Mouse (Mus musculus) liver, embryonic 14.5 days (tissue): ENCODE data around the gene Masp2. TPM values are rescaled to one million over a fixed set of nuclear protein-coding genes. Genes with fewer than 3 reads are reported as not detected.
A peak's percentile ranks its signal among the peaks of the same experiment; 100 is the strongest.

Source experiments
- ATAC-seq: fragments of 200-750 bp; cut with Nextera tagmentation; 2 replicates; pipeline ENCODE4 v1.8.0; 2017; ENCODE audit warnings: moderate number of reproducible peaks, mild to moderate bottlenecking, moderate library complexity; ENCODE audit not compliant: insufficient read depth
- DNase-seq, 3 experiments: peaks; one replicate each; pipeline ENCODE4 v3.0.0-alpha.2; 2012 to 2013; ENCODE audit warnings: low read depth in 3 of 3, low spot score in 3 of 3
- H3K27ac ChIP-seq: fragments of 300-500 bp; sonication (generic); 2 replicates; pipeline ENCODE4 v1.5.1; 2014; ENCODE audit warnings: moderate library complexity, mild to moderate bottlenecking, control low read depth, inconsistent platforms
- H3K27me3 ChIP-seq: fragments of 300-500 bp; sonication (generic); 2 replicates; pipeline ENCODE4 v1.6.1; 2014; ENCODE audit warnings: mild to moderate bottlenecking, low read length, moderate library complexity; ENCODE audit not compliant: control insufficient read depth, insufficient read depth
- H3K36me3 ChIP-seq: fragments of 300-500 bp; sonication (generic); replicated peaks from 2 replicates; pipeline ENCODE4 v1.6.1; 2014; ENCODE audit warnings: low read depth; ENCODE audit not compliant: control insufficient read depth, insufficient read depth
- H3K4me1 ChIP-seq, 2 experiments: fragments of 200-500 bp in 1 of 2; fragments of 300-500 bp in 1 of 2; sonication (generic) in 1 of 2; replicated peaks; 2 replicates each; pipeline ENCODE4 v1.6.1; 2012 to 2014; ENCODE audit warnings: antibody characterized with exemption in 1 of 2, inconsistent platforms in 1 of 2, low read length in 1 of 2; ENCODE audit not compliant: control insufficient read depth in 2 of 2, insufficient read depth in 2 of 2
- H3K4me2 ChIP-seq: fragments of 300-500 bp; sonication (generic); 2 replicates; pipeline ENCODE4 v1.6.1; 2014; ENCODE audit warnings: low read depth, mild to moderate bottlenecking, control low read depth, moderate library complexity
- H3K4me3 ChIP-seq, 2 experiments: fragments of 200-500 bp in 1 of 2; fragments of 300-500 bp in 1 of 2; sonication (generic) in 1 of 2; 2 replicates each; pipeline ENCODE4 v1.5.1; 2012 to 2014; ENCODE audit warnings: low read depth in 2 of 2, low read length in 2 of 2, mild to moderate bottlenecking in 2 of 2, control low read depth in 1 of 2, inconsistent platforms in 1 of 2, moderate library complexity in 1 of 2; ENCODE audit not compliant: insufficient read depth in 1 of 2
- H3K9ac ChIP-seq: fragments of 300-500 bp; sonication (generic); replicated peaks from 2 replicates; pipeline ENCODE4 v1.6.1; 2014; ENCODE audit warnings: mild to moderate bottlenecking, control low read depth, moderate library complexity
- H3K9me3 ChIP-seq: fragments of 300-500 bp; sonication (generic); 2 replicates; pipeline ENCODE4 v1.6.1; 2016; ENCODE audit warnings: low read length, mixed read lengths; ENCODE audit not compliant: control insufficient read depth
- CTCF ChIP-seq: IDR thresholded peaks from 2 replicates; pipeline ENCODE4 v1.5.1; 2016; ENCODE audit warnings: antibody characterized with exemption, low read depth, control low read depth
- EP300 ChIP-seq: IDR thresholded peaks from 2 replicates; pipeline ENCODE4 v1.6.1; 2016; ENCODE audit warnings: antibody characterized with exemption, low read depth
- WGBS: fragments of 180-500 bp; shearing (Covaris S2); extraction: QIAGEN DNeasy Blood & Tissue Kit; methylation state at CpG from one replicate; pipeline ENCODE4 v1.1.7; 2014; ENCODE audit not compliant: insufficient replicate concordance; 5-methylcytosine and 5-hydroxymethylcytosine counted together
- polyA plus RNA-seq, 2 experiments: library from polyadenylated mRNA; depleted of rRNA in 1 of 2; stranded (reverse) in 1 of 2; unstranded in 1 of 2; fragments of >200 nt; fragmentation: Nextera tagmentation in 1 of 2; extraction: Ambion mirVana in 1 of 2; gene quantifications; 2 replicates each; pipeline versions ENCODE4 v1.2.1 to v1.2.3; 2012 to 2014

Masp2 gene
- polyA plus RNA-seq, 2 experiments: 20.6 to 28.9 TPM

DNA sequence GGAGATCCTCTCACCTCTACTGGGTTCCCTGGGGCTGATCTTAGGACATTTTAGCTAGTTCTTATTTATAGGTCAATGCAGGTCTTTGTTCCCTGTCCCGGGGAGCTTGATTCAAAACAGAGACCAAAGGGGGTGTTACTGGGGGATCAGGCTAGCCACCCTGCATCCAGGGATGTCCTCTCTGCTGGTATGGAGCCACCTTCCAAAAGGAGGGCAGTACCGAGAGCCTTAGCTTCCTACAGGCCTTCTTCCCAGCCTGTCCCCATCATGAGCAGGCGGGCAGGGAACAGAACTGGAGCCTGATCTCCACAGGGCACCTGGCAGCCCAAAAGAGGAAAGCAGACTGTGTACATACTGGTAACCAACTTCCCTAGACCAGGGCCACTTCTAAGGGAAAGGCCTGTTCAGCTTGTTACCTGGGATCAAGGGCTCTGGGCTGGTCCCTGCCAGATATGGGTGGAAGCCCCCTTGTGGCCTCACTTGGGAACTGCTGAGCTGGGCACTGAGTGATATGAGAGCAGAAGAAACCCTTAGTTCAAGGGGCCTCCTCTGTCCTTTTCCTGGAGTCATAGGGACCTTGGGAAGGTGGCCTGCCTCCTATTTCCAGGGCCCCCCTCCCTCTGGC is 2.3 kb downstream of the Masp2 start:
- Histone ChIP-seq H3K4me1 (peaks cover 0 to 3% of the 10 kb centered on the region in 2 experiments; a peak in 1 of 4 replicates), H3K4me3 (no peak overlapping the region), H3K27ac (no peak overlapping the region), H3K9ac (no peak overlapping the region), H3K4me2 (no peak overlapping the region), H3K36me3 (no peaks in the 10 kb centered on the region), H3K9me3 (no peaks in the 10 kb centered on the region), H3K27me3 (no peaks in the 10 kb centered on the region)
- no peak for TF ChIP-seq EP300
- peak; percentile 87 for TF ChIP-seq CTCF
- DNase-seq (peak in 2 of 3 experiments; percentile 37 to 42), ATAC-seq (no peak)
- 77% methylated on average over 3 of the region's 3 CpGs for WGBS

DNA sequence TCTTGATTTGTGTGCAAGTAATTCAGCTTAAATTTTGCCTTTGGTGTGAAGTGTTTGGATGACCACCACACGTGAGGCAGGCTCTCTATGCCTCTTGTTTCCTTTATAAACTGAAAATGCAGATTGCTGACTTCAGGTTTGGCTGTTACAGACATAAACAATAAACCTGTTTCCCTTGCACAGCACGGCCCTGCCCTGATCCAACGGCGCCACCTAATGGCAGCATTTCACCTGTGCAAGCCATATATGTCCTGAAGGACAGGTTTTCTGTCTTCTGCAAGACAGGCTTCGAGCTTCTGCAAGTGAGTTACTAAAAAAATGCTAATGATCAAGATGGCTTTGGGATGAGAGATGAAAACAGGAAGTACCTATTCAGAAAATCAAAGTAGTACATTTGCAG is 5.4 kb downstream of the Masp2 start:
- no peak for TF ChIP-seq EP300
- TF ChIP-seq CTCF: peak; percentile 93
- 12% methylated on average over 5 of the region's 5 CpGs for WGBS
- DNase-seq (peak in 2 of 3 experiments; percentile 37 to 51), ATAC-seq (no peak)
- no peaks in the 10 kb centered on the region for H3K9me3 ChIP-seq
- no peak overlapping the region for H3K9ac ChIP-seq
- no peak overlapping the region for H3K4me2 ChIP-seq
- H3K27me3 ChIP-seq: no peaks in the 10 kb centered on the region
- H3K36me3 ChIP-seq: peaks cover 2% of the 10 kb centered on the region; the same call in 1 of the 2 replicates
- H3K4me3 ChIP-seq: no peak overlapping the region
- no peak overlapping the region for H3K27ac ChIP-seq
- no peaks in the 10 kb centered on the region; a peak in 1 of 4 replicates for H3K4me1 ChIP-seq

DNA sequence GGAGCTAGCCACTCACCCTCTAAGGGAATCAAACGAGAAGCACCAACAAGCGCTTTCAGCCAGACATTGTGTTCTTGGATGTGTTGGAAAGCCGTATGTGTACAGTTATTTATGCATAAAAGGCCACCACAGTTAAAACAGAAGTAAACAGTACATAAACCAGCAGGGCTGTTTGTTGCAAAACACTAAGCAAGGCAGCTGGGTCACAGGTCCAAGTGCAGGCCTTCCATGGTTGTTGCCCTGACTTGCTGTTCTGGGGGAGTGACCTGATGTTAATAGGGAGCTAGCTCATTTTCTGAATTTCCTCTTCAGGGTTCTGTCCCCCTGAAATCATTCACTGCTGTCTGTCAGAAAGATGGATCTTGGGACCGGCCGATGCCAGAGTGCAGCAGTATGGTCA is 7.5 kb downstream of the Masp2 start:
- Histone ChIP-seq H3K9me3 (no peaks in the 10 kb centered on the region), H3K27me3 (no peaks in the 10 kb centered on the region), H3K36me3 (peaks cover 17% of the 10 kb centered on the region), H3K4me3 (no peak overlapping the region), H3K4me2 (no peak overlapping the region), H3K4me1 (no peaks in the 10 kb centered on the region), H3K27ac (no peak overlapping the region), H3K9ac (no peak overlapping the region)
- ATAC-seq (no peak), DNase-seq (no peak)
- 83% methylated on average over 5 of the region's 5 CpGs for WGBS
- TF ChIP-seq EP300 (no peak), CTCF (no peak)

DNA sequence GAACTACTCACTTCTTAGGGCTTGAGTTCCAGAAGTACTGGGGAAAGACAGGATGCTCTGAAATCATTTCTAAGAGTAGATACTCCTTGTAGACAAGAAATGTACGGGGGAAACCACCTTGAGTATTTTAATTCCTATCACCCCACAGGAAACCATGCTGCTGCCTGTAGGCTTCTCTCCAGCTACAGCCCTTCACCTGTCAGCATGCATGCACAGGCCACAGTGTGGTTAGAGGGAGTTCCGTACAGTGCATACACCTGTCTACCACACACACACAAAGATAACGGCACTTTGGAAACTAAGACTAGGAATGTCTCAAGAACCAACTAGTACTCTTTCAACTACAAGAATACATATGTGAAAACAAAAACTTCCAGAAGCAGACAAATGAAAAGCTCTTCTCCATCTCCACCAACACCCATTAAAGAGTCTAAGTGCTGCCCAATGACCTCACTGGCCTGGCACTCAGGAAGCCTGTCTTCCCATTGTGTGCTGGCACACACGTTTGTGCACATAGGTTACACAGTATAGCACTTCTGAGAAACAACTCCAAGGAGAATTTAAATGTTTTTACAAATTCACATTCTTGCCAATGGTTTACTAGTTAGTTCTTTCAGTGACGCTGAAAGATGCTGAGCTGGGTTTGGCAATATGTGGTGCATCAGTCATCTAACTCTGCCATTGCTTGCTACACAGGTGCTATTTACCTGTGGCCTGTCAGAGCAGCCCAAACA is 8.4 kb downstream of the Masp2 start:
- no peak overlapping the region for H3K27ac ChIP-seq
- H3K9me3 ChIP-seq: no peaks in the 10 kb centered on the region
- TF ChIP-seq CTCF (no peak), EP300 (no peak)
- H3K4me2 ChIP-seq: no peak overlapping the region
- H3K4me1 ChIP-seq: no peaks in the 10 kb centered on the region
- H3K9ac ChIP-seq: no peak overlapping the region
- no peak for ATAC-seq
- no peak overlapping the region for H3K4me3 ChIP-seq
- DNase-seq: no peak
- peaks cover 27% of the 10 kb centered on the region for H3K36me3 ChIP-seq
- H3K27me3 ChIP-seq: no peaks in the 10 kb centered on the region
- 57% methylated on average over 5 of the region's 5 CpGs for WGBS

DNA sequence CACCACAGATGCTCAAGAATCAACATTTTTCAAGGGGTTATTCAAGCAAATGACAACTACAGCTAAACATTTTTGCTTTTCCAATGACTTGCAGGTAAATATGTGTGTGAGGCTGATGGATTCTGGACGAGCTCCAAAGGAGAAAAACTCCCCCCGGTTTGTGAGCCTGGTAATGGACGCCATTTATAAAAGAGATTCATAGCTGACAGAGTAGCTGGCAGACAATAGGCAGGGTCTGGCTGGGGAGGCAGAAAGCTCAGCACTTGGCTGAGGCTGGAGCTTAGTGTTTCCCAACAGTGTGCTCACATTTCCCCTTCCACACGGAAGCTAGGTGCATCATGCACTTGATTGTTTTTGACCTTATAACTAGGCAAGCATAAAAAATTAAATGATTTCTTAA is 10.2 kb downstream of the Masp2 start:
- Histone ChIP-seq H3K4me3 (no peak overlapping the region), H3K4me2 (no peak overlapping the region), H3K4me1 (no peaks in the 10 kb centered on the region), H3K27ac (no peak overlapping the region), H3K36me3 (peaks cover 44% of the 10 kb centered on the region), H3K27me3 (no peaks in the 10 kb centered on the region), H3K9me3 (no peaks in the 10 kb centered on the region), H3K9ac (no peak overlapping the region)
- 72% methylated on average over 4 of the region's 4 CpGs for WGBS
- DNase-seq: no peak
- no peak for ATAC-seq
- TF ChIP-seq CTCF (no peak), EP300 (no peak)
